Mouse (Mus musculus): ENCODE results near the gene Ctrb1.

DNA sequence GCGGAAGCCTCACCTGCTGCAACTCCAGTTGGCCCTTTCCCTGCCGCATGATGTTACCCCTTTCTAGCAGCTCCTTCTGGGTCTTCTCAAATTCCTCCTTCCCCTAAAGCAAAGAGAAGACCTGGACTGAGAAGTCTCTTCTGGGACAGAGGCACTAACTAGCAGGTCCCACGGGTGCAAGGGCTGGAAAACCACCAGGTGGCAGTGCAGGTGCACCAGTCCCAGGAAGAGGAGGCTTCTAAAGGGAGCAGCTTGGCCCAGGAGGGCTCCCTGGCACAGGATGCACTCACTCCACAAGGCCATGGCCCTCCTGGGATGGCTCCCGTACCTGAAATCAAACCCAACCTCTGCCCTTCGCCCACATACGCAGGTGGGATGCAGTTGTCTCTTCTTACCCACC lies 21.8 kb upstream of the Ctrb1 start:
- no peak for TF ChIP-seq TAL1 (conservative IDR thresholded peaks at IDR 0.05; ENCODE audit: low read depth, low read length)
- TF ChIP-seq GATA1 (IDR thresholded peaks at IDR 0.05; ENCODE audit: borderline replicate concordance, low read length), result no peak

Measured in G1E (cell line).